Mouse (Mus musculus): Measurements from ENCODE around the gene Golga1. TPM values are rescaled to one million over a fixed set of nuclear protein-coding genes. Genes with fewer than 3 reads are reported as not detected.

The Golga1 gene
- polyA plus RNA-seq, 1 experiment from 2014 or later: 22.7 TPM

Other genes with a start within 250 kb of the Golga1 start
- gene Nr6a1, start 137.9 kb downstream of the Golga1 start, polyA plus RNA-seq (2016; fragmentation: Nextera tagmentation; extraction: Ambion mirVana): 4.2 and 4.8 TPM in 2 replicates
- 1.2 and 1.7 TPM in 2 replicates for gene Olfml2a, start 133.6 kb downstream of the Golga1 start, polyA plus RNA-seq (2016; fragmentation: Nextera tagmentation; extraction: Ambion mirVana)
- gene Wdr38, start 68.1 kb downstream of the Golga1 start, polyA plus RNA-seq (2016; fragmentation: Nextera tagmentation; extraction: Ambion mirVana): 1.7 and 1.9 TPM in 2 replicates
- 126 and 131 TPM in 2 replicates for gene Arpc5l, start 60.2 kb downstream of the Golga1 start, polyA plus RNA-seq (2016; fragmentation: Nextera tagmentation; extraction: Ambion mirVana)
- 1,010 and 1,015 TPM in 2 replicates for gene Rpl35, start 59.9 kb downstream of the Golga1 start, polyA plus RNA-seq (2016; fragmentation: Nextera tagmentation; extraction: Ambion mirVana)
- gene Scai, start 125.2 kb upstream of the Golga1 start, polyA plus RNA-seq (2016; fragmentation: Nextera tagmentation; extraction: Ambion mirVana): 9.2 and 10.4 TPM in 2 replicates
- gene Ppp6c, start 160.9 kb upstream of the Golga1 start, polyA plus RNA-seq (2016; fragmentation: Nextera tagmentation; extraction: Ambion mirVana): 72.2 and 76.8 TPM in 2 replicates